Mouse (Mus musculus): ENCODE measurements around the gene Amigo2. TPM values are rescaled to one million over a fixed set of nuclear protein-coding genes. Genes with fewer than 3 reads are reported as not detected.

The Amigo2 gene
- polyA plus RNA-seq, 1 experiment from 2014 or later: 7.5 TPM

DNA sequence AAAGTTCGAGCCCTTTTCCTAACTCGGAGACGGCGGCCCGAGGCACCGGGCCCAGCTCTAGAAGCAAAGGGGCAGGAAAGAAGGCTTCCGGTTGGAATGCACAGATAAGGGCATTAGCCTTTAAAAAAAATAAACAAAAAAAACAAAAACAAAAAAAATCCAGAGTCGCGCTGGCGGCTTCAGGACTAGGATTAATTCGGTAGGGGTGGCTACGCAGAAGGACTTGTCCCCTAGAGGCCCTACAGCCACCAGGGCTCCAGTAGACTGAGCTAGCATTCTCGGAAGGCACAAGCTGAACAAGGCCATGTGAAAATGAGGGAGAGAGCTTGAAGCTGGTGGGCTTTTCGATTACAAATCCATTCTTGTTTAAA is 689 bp upstream of the Amigo2 start:
- 2% methylated on average over 14 of the region's 14 CpGs for WGBS
- ATAC-seq (replicated peaks; ENCODE audit: low FRiP score, low TSS enrichment, low read depth): peak; percentile 38; the same call in 1 of the 2 replicates
- peak overlapping the region; percentile 71 for H3K4me3 ChIP-seq (ENCODE audit: low read depth, low read length)
- no peaks in the 10 kb centered on the region for H3K36me3 ChIP-seq (ENCODE audit: control insufficient read depth, insufficient read depth, low read length)
- H3K27me3 ChIP-seq (replicated peaks; ENCODE audit: control insufficient read depth, insufficient read depth, low read length): peaks cover 13% of the 10 kb centered on the region
- peak; percentile 78 for DNase-seq (ENCODE audit: low spot score)
- H3K27ac ChIP-seq (ENCODE audit: low read depth): peak overlapping the region; percentile 77
- H3K9me3 ChIP-seq (ENCODE audit: control insufficient read depth, low read length): no peaks in the 10 kb centered on the region
- peak overlapping the region; percentile 74 for H3K4me2 ChIP-seq (ENCODE audit: low read length)
- H3K4me1 ChIP-seq (replicated peaks; ENCODE audit: control insufficient read depth, insufficient read depth, low read length): peaks cover 11% of the 10 kb centered on the region
- peak overlapping the region; percentile 85 for H3K9ac ChIP-seq (ENCODE audit: low read length)

DNA sequence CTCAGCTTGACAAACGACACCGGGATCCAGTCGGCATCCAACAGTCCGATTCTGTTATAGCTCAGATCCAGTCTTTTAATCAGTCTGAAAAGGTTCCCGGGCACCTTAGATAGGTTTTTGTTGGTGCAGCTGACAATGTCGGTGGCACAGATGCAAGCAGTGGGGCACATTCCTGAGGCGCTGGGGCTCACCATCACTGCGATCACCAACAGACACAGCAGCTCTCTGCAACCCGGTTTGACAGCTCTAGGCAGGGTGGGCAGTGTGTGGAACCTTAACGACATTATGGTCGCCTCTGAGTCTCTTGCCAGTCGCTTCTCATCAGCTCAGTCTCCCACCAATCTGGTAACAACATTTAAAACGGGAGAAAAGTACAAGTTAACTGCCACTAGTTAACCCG is 831 bp downstream of the Amigo2 start:
- Histone ChIP-seq H3K27ac (ENCODE audit: low read depth) (no peak overlapping the region), H3K4me1 (replicated peaks; ENCODE audit: control insufficient read depth, insufficient read depth, low read length) (peaks cover 11% of the 10 kb centered on the region), H3K9ac (ENCODE audit: low read length) (no peak overlapping the region), H3K4me2 (ENCODE audit: low read length) (peak overlapping the region; percentile 74), H3K36me3 (ENCODE audit: control insufficient read depth, insufficient read depth, low read length) (no peaks in the 10 kb centered on the region), H3K27me3 (replicated peaks; ENCODE audit: control insufficient read depth, insufficient read depth, low read length) (peaks cover 13% of the 10 kb centered on the region), H3K9me3 (ENCODE audit: control insufficient read depth, low read length) (no peaks in the 10 kb centered on the region), H3K4me3 (ENCODE audit: low read depth, low read length) (peak overlapping the region; percentile 71)
- 29% methylated on average over 14 of the region's 14 CpGs for WGBS
- no peak for ATAC-seq (replicated peaks; ENCODE audit: low FRiP score, low TSS enrichment, low read depth)
- DNase-seq (ENCODE audit: low spot score): no peak

DNA sequence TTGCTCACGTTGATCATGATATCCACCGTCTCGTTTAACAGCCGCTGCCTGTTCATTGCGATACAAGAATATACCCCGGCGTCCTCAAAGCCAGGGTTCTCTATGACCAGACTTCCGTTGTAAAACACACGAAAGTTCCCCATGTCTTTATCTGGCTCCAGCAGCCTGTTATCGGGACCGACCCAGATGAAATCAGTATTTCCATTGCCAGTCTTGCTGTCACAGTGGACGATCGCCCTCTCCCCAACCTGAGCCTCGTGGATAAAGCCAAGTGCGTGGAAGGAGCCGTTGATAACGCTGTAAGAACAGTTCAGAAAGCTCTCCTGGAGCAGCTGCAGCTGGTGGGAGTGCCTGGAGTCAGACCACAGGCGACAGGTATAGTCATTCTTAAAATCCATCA is 1.7 kb downstream of the Amigo2 start:
- H3K27ac ChIP-seq (ENCODE audit: low read depth): no peak overlapping the region
- DNase-seq (ENCODE audit: low spot score) (no peak), ATAC-seq (replicated peaks; ENCODE audit: low FRiP score, low TSS enrichment, low read depth) (no peak)
- H3K9me3 ChIP-seq (ENCODE audit: control insufficient read depth, low read length): no peaks in the 10 kb centered on the region
- no peaks in the 10 kb centered on the region for H3K36me3 ChIP-seq (ENCODE audit: control insufficient read depth, insufficient read depth, low read length)
- WGBS: 78% methylated on average over 18 of the region's 18 CpGs
- H3K4me3 ChIP-seq (ENCODE audit: low read depth, low read length): no peak overlapping the region
- H3K4me2 ChIP-seq (ENCODE audit: low read length): no peak overlapping the region
- H3K27me3 ChIP-seq (replicated peaks; ENCODE audit: control insufficient read depth, insufficient read depth, low read length): peaks cover 13% of the 10 kb centered on the region
- H3K4me1 ChIP-seq (replicated peaks; ENCODE audit: control insufficient read depth, insufficient read depth, low read length): peaks cover 11% of the 10 kb centered on the region
- H3K9ac ChIP-seq (ENCODE audit: low read length): no peak overlapping the region

GRCm38 (mm10) chr15:97236943-97237342 is 10.1 kb downstream of the Amigo2 start:
- H3K4me2 ChIP-seq (ENCODE audit: low read length): no peak overlapping the region
- ATAC-seq (replicated peaks; ENCODE audit: low FRiP score, low TSS enrichment, low read depth): no peak
- H3K4me3 ChIP-seq (ENCODE audit: low read depth, low read length): no peak overlapping the region

GRCm38 (mm10) chr15:97235183-97235582 is 11.9 kb downstream of the Amigo2 start:
- H3K4me1 ChIP-seq (replicated peaks; ENCODE audit: control insufficient read depth, insufficient read depth, low read length): no peaks in the 10 kb centered on the region
- 26% methylated on average over 7 of the region's 7 CpGs for WGBS
- H3K27me3 ChIP-seq (replicated peaks; ENCODE audit: control insufficient read depth, insufficient read depth, low read length): no peaks in the 10 kb centered on the region
- DNase-seq (ENCODE audit: low spot score) (peak; percentile 73), ATAC-seq (replicated peaks; ENCODE audit: low FRiP score, low TSS enrichment, low read depth) (no peak)
- H3K4me2 ChIP-seq (ENCODE audit: low read length): no peak overlapping the region
- H3K36me3 ChIP-seq (ENCODE audit: control insufficient read depth, insufficient read depth, low read length): no peaks in the 10 kb centered on the region
- no peak overlapping the region for H3K4me3 ChIP-seq (ENCODE audit: low read depth, low read length)
- H3K9me3 ChIP-seq (ENCODE audit: control insufficient read depth, low read length): 0 out of 2 replicates have a peak, but pooled peaks cover 5% of the 10 kb centered on the region
- H3K9ac ChIP-seq (ENCODE audit: low read length): no peak overlapping the region
- no peak overlapping the region for H3K27ac ChIP-seq (ENCODE audit: low read depth)

More at GRCm38 (mm10) chr15:97236943-97237342, 10.1 kb downstream of the Amigo2 start:
- H3K9me3 ChIP-seq (ENCODE audit: control insufficient read depth, low read length): no peaks in the 10 kb centered on the region
- H3K27ac ChIP-seq (ENCODE audit: low read depth): no peak overlapping the region
- peak; percentile 63 for DNase-seq (ENCODE audit: low spot score)
- no peaks in the 10 kb centered on the region for H3K27me3 ChIP-seq (replicated peaks; ENCODE audit: control insufficient read depth, insufficient read depth, low read length)
- no peaks in the 10 kb centered on the region for H3K36me3 ChIP-seq (ENCODE audit: control insufficient read depth, insufficient read depth, low read length)
- WGBS: 53% methylated on average over 9 of the region's 9 CpGs
- H3K4me1 ChIP-seq (replicated peaks; ENCODE audit: control insufficient read depth, insufficient read depth, low read length): no peaks in the 10 kb centered on the region
- H3K9ac ChIP-seq (ENCODE audit: low read length): no peak overlapping the region

DNA sequence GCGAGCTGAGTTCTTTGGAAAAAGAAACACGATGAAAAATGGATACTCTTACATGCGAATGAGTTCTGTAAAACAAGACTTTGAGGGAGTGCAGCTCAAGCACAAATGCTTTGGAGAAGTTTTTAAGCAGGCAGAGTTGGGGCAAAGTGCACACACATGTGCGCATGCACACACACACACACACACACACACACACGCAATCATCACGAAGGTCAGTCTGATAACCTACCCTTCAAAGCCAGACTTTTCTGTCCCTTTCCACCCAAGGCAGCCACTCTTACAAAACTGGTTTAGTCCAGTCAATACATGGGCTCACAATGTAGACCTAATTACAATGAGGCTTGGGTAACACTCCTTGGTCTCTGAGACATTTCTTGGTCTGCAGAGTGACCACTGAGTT is 13.0 kb downstream of the Amigo2 start:
- no peak for ATAC-seq (replicated peaks; ENCODE audit: low FRiP score, low TSS enrichment, low read depth)
- no peak overlapping the region for H3K27ac ChIP-seq (ENCODE audit: low read depth)
- 91% methylated on average over 6 of the region's 6 CpGs for WGBS

DNA sequence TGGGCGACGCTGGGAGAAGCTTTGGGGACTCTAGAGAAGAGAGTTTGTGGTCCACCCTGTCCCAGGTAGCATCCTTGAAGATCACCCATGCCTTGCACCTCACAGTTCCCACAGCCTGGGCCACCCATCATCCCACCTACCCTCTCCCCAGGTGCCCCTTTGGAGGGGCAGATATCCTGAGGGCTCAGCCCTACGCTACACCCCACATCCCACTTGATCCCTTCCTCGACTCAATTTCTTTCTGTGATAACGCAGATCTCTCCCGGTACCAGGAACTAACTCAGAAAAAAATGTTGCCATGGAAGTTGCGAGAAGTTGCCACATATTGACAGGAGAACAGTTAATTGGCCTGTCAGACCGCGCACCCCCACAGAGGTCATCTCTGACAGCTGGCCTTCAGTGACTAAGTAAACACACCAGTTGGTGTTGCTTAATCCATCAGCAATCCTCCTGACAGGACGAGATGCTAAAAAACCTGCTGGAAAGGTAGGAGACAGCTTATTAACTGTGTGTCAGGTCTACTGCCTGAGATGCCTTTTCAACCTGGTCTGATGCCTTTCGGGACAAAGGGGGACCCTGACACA is 17.5 kb downstream of the Amigo2 start:
- no peaks in the 10 kb centered on the region for H3K27me3 ChIP-seq (replicated peaks; ENCODE audit: control insufficient read depth, insufficient read depth, low read length)
- H3K9ac ChIP-seq (ENCODE audit: low read length): no peak overlapping the region
- no peaks in the 10 kb centered on the region for H3K36me3 ChIP-seq (ENCODE audit: control insufficient read depth, insufficient read depth, low read length)
- no peak overlapping the region for H3K4me3 ChIP-seq (ENCODE audit: low read depth, low read length)
- DNase-seq (ENCODE audit: low spot score): no peak
- H3K4me2 ChIP-seq (ENCODE audit: low read length): no peak overlapping the region
- ATAC-seq (replicated peaks; ENCODE audit: low FRiP score, low TSS enrichment, low read depth): no peak
- 70% methylated on average over 11 of the region's 11 CpGs for WGBS
- 0 out of 2 replicates have a peak, but pooled peaks cover 5% of the 10 kb centered on the region for H3K9me3 ChIP-seq (ENCODE audit: control insufficient read depth, low read length)
- no peaks in the 10 kb centered on the region for H3K4me1 ChIP-seq (replicated peaks; ENCODE audit: control insufficient read depth, insufficient read depth, low read length)
- no peak overlapping the region for H3K27ac ChIP-seq (ENCODE audit: low read depth)

More for the DNA sequence above, 13.0 kb downstream of the Amigo2 start:
- Histone ChIP-seq H3K9me3 (ENCODE audit: control insufficient read depth, low read length) (0 out of 2 replicates have a peak, but pooled peaks cover 5% of the 10 kb centered on the region), H3K27me3 (replicated peaks; ENCODE audit: control insufficient read depth, insufficient read depth, low read length) (no peaks in the 10 kb centered on the region), H3K9ac (ENCODE audit: low read length) (no peak overlapping the region), H3K4me1 (replicated peaks; ENCODE audit: control insufficient read depth, insufficient read depth, low read length) (no peaks in the 10 kb centered on the region), H3K36me3 (ENCODE audit: control insufficient read depth, insufficient read depth, low read length) (no peaks in the 10 kb centered on the region), H3K4me3 (ENCODE audit: low read depth, low read length) (no peak overlapping the region), H3K4me2 (ENCODE audit: low read length) (no peak overlapping the region)
- no peak for DNase-seq (ENCODE audit: low spot score)

DNA sequence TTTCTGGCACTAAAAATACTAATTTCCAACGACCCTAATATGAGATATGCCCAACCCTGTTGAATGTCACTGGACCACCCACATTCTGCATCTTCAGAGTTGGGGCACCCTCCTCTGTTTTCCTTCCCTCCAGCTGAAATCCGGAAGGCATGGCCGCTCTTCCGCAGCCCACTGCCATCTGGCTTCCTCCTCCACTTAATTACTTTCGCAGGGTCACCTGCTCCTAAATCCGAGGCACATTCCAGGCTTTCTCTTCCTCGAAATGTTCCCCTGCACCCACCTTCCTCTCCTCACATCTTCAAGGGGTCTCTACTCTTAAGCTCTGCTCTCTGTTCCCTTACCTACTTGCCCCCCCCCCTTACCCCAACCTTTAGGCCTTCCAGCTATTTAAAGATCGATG is 23.1 kb downstream of the Amigo2 start:
- Histone ChIP-seq H3K4me2 (ENCODE audit: low read length) (no peak overlapping the region), H3K4me3 (ENCODE audit: low read depth, low read length) (no peak overlapping the region), H3K27ac (ENCODE audit: low read depth) (no peak overlapping the region), H3K9me3 (ENCODE audit: control insufficient read depth, low read length) (no peaks in the 10 kb centered on the region), H3K9ac (ENCODE audit: low read length) (no peak overlapping the region), H3K27me3 (replicated peaks; ENCODE audit: control insufficient read depth, insufficient read depth, low read length) (no peaks in the 10 kb centered on the region), H3K36me3 (ENCODE audit: control insufficient read depth, insufficient read depth, low read length) (no peaks in the 10 kb centered on the region), H3K4me1 (replicated peaks; ENCODE audit: control insufficient read depth, insufficient read depth, low read length) (no peaks in the 10 kb centered on the region)
- ATAC-seq (replicated peaks; ENCODE audit: low FRiP score, low TSS enrichment, low read depth): no peak
- 59% methylated on average over 8 of the region's 8 CpGs for WGBS
- no peak for DNase-seq (ENCODE audit: low spot score)

DNA sequence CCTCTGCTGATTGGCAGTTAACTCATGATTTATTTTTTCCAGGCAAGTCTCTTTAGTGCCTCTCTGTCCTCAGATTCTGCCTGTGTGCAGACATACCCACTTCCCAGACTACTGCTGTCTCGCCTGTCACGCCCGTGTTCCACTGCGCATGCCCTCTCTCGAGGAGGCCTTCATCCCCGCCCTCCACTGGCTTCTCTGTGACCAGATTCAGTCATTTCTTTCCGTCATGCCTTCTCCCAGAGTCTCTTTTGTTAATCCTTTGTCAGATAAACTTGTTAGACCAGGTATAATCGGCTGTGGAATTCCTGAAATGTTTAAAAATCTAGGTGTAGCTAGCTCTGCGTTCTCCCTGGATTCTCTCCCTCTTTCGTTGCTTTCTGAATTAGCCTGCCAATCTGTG is 23.7 kb downstream of the Amigo2 start:
- Histone ChIP-seq H3K9me3 (ENCODE audit: control insufficient read depth, low read length) (no peaks in the 10 kb centered on the region), H3K27ac (ENCODE audit: low read depth) (no peak overlapping the region), H3K27me3 (replicated peaks; ENCODE audit: control insufficient read depth, insufficient read depth, low read length) (no peaks in the 10 kb centered on the region), H3K36me3 (ENCODE audit: control insufficient read depth, insufficient read depth, low read length) (no peaks in the 10 kb centered on the region), H3K4me2 (ENCODE audit: low read length) (no peak overlapping the region), H3K9ac (ENCODE audit: low read length) (no peak overlapping the region), H3K4me3 (ENCODE audit: low read depth, low read length) (no peak overlapping the region), H3K4me1 (replicated peaks; ENCODE audit: control insufficient read depth, insufficient read depth, low read length) (no peaks in the 10 kb centered on the region)
- DNase-seq (ENCODE audit: low spot score) (no peak), ATAC-seq (replicated peaks; ENCODE audit: low FRiP score, low TSS enrichment, low read depth) (no peak)
- WGBS: 72% methylated on average over 10 of the region's 10 CpGs

All from intestine, embryonic 14.5 days (tissue).